Mouse (Mus musculus) midbrain, embryonic 11.5 days (tissue): ENCODE data around the gene Adam22. TPM values are rescaled to one million over a fixed set of nuclear protein-coding genes. Genes with fewer than 3 reads are reported as not detected.

ENCODE experiments used
- ATAC-seq: fragments of 200-750 bp; cut with Nextera tagmentation; 2 replicates; pipeline ENCODE4 v1.8.0; 2017; ENCODE audit warnings: moderate TSS enrichment, moderate library complexity; ENCODE audit not compliant: low FRiP score
- DNase-seq: peaks from one replicate; pipeline ENCODE4 v3.0.0; 2015; ENCODE audit warnings: low spot score; ENCODE audit errors: missing footprints
- H3K27ac ChIP-seq: fragments of 300-500 bp; sonication (generic); 2 replicates; pipeline ENCODE4 v1.5.1; 2014; ENCODE audit warnings: low read depth, low read length
- H3K27me3 ChIP-seq: fragments of 300-500 bp; sonication (generic); 2 replicates; pipeline ENCODE4 v1.6.1; 2014; ENCODE audit warnings: mild to moderate bottlenecking, low read length, moderate library complexity, mixed read lengths; ENCODE audit not compliant: control insufficient read depth, insufficient read depth
- H3K36me3 ChIP-seq: fragments of 300-500 bp; sonication (generic); 2 replicates; pipeline ENCODE4 v1.6.1; 2014; ENCODE audit warnings: mild to moderate bottlenecking, low read length, moderate library complexity, mixed read lengths; ENCODE audit not compliant: control insufficient read depth, insufficient read depth
- H3K4me1 ChIP-seq: fragments of 300-500 bp; sonication (generic); 2 replicates; pipeline ENCODE4 v1.6.1; 2014; ENCODE audit warnings: low read length; ENCODE audit not compliant: control insufficient read depth, insufficient read depth
- H3K4me2 ChIP-seq: fragments of 300-500 bp; sonication (generic); 2 replicates; pipeline ENCODE4 v1.6.1; 2014; ENCODE audit warnings: mild to moderate bottlenecking, moderate library complexity
- H3K4me3 ChIP-seq: fragments of 300-500 bp; sonication (generic); 2 replicates; pipeline ENCODE4 v1.5.1; 2014; ENCODE audit warnings: low read depth, low read length
- H3K9ac ChIP-seq: fragments of 300-500 bp; sonication (generic); 2 replicates; pipeline ENCODE4 v1.6.1; 2014; ENCODE audit warnings: low read length
- H3K9me3 ChIP-seq: fragments of 300-500 bp; sonication (generic); 2 replicates; pipeline ENCODE4 v1.6.1; 2016; ENCODE audit warnings: low read length; ENCODE audit not compliant: control insufficient read depth
- WGBS: fragments of 180-500 bp; shearing (Covaris S2); extraction: QIAGEN DNeasy Blood & Tissue Kit; methylation state at CpG from one replicate; pipeline ENCODE4 v1.1.7; 2014; 5-methylcytosine and 5-hydroxymethylcytosine counted together
- polyA plus RNA-seq: library from polyadenylated mRNA; unstranded; fragments of >200 nt; fragmentation: Nextera tagmentation; extraction: Ambion mirVana; gene quantifications from 2 replicates; pipeline ENCODE4 v1.2.1, GENCODE M21; 2014

Gene Adam22
- 14.8 and 15.7 TPM in 2 replicates for polyA plus RNA-seq

DNA sequence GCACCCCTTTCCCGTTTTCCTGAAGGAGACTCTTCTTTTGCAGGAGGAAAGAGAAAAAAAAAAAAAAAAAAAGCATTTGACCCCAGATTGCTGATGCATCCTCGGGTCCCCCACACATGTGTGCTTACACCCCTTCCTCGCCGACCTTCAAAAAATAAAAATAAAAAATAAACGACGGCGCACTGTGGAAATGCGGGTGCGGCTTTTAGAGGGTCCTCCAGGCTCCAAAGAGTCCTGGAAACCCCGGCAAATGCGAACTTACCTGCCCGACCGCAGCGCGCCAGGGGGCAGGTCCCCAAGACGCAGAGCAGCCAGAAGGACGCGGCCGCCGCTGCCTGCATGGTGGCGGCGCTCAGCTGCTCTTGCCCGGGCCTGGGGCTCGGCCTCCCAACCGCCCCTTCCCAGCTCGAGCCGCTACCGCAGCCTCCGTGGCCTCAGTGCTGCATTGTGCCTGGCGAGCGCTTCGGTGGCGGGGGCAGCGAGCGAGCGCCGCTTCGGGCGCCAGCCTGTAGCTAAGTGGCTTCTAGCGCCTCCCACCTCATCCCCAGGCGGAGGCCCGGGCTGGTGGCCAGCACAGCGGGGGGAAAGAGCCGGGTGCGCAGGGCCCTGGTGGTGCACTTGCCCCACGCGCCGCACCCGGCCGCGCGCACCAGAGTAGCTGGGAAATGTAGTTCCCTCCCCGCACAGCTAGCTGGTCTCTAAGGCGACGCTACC is at the start of gene Adam22:
Gene Adam22, minus strand, starts transcription at position 547 of the 714 bp plus-strand sequence.
- ATAC-seq: peak; percentile 97

DNA sequence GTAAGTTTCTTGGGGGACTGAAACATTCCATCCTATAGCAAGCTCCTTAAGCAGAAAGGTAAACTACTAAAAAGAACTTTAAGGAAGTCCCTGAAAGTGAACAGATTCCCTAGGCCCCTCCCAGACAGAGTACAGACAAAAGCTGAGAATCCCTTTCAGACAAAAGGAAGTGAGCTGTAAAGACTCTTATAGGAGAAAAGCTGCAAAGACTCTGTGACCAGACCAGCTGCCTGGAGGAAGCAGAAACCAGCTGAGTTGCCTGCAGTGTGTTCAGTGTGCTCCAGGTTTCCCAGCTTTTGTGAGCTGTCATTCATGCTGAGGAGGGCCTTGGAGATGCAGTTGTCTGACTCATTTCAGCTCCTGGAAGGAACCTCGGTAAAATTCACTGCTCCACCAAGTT is 49.5 kb upstream of the Adam22 start:
- WGBS: 31% methylated on average over 1 of the region's 1 CpGs
- Histone ChIP-seq H3K27me3 (no peaks in the 10 kb centered on the region), H3K4me1 (no peaks in the 10 kb centered on the region), H3K9ac (no peak overlapping the region), H3K9me3 (no peaks in the 10 kb centered on the region), H3K4me2 (no peak overlapping the region), H3K4me3 (no peak overlapping the region), H3K36me3 (peaks cover 3% of the 10 kb centered on the region; the same call in 1 of the 2 replicates), H3K27ac (no peak overlapping the region)
- DNase-seq (peak; percentile 81), ATAC-seq (no peak)

More for the DNA sequence above, at the start of gene Adam22:
- Histone ChIP-seq H3K4me3 (peak within 1 kb of the TSS; percentile 65), H3K9ac (peak within 1 kb of the TSS; percentile 73), H3K4me2 (peak within 1 kb of the TSS; percentile 86), H3K27me3 (no peaks in the 10 kb centered on the region), H3K4me1 (no peaks in the 10 kb centered on the region), H3K36me3 (no peaks in the 10 kb centered on the region), H3K9me3 (no peaks in the 10 kb centered on the region), H3K27ac (peak within 1 kb of the TSS; percentile 54)
- peak; percentile 96 for DNase-seq
- under 1% methylated on average over 55 of the region's 55 CpGs for WGBS

DNA sequence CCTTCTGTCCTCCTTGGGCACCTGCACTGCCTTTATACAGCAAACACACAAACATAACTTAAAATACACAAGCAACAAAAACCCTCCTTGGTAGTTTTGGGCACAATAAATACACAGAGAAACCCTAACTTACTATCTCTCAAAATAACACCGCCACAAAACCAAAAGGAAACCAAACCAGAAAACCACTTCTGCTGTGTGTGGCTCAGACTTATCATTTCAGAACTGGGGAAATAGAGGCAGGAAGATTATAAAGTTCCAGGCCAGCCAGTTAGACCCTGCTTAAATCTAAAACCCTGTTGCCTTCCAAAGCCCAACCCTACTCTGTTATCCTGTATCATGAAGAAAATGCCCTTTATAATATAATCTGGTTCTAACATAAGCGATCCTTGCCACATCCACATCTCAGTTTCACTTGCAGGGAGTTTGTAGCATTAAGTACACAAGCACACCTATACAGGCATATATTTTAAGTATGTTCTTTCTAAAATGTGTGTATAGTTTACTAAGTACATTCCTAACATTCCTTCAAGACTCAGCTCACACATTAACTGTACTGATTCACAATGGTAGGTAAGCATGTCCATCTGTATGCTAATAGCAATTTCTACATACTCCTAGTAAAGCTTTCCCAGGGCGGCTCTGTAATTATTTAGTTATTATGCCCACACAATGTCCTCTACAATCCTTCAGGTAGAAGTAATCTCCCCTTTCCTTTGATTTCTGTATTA is 48.9 kb upstream of the Adam22 start:
- Histone ChIP-seq H3K27me3 (no peaks in the 10 kb centered on the region), H3K36me3 (peaks cover 4% of the 10 kb centered on the region; the same call in 1 of the 2 replicates), H3K4me1 (no peaks in the 10 kb centered on the region), H3K4me3 (no peak overlapping the region), H3K4me2 (no peak overlapping the region), H3K9me3 (no peaks in the 10 kb centered on the region), H3K27ac (no peak overlapping the region), H3K9ac (no peak overlapping the region)
- ATAC-seq (no peak), DNase-seq (peak; percentile 62)
- 91% methylated on average over 3 of the region's 3 CpGs for WGBS

DNA sequence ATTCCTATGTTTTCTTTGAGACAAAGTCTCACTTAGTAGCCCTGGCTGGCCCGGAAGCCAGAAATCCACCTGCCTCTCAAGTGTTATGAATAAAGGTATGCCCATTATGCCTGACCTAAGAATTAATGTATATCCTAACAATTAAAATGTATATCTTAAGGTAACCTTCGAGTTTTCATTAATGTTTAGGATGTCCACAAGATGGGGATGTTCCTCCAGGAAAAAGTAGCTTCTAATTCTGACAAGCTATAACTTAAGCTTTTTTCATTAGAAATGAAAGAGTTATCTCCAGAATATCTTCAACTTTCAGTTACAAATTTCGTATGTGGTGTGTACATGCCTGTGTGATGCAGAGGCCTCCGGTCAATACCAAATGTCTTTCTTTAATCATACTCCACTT is 40.8 kb upstream of the Adam22 start:
- H3K9me3 ChIP-seq: no peaks in the 10 kb centered on the region
- no peak overlapping the region for H3K27ac ChIP-seq
- ATAC-seq (no peak), DNase-seq (no peak)
- H3K4me1 ChIP-seq: no peaks in the 10 kb centered on the region
- 94% methylated on average over 4 of the region's 4 CpGs for WGBS
- no peaks in the 10 kb centered on the region for H3K27me3 ChIP-seq
- no peak overlapping the region for H3K4me3 ChIP-seq
- no peak overlapping the region for H3K4me2 ChIP-seq
- H3K36me3 ChIP-seq: peaks cover 10% of the 10 kb centered on the region
- no peak overlapping the region for H3K9ac ChIP-seq

DNA sequence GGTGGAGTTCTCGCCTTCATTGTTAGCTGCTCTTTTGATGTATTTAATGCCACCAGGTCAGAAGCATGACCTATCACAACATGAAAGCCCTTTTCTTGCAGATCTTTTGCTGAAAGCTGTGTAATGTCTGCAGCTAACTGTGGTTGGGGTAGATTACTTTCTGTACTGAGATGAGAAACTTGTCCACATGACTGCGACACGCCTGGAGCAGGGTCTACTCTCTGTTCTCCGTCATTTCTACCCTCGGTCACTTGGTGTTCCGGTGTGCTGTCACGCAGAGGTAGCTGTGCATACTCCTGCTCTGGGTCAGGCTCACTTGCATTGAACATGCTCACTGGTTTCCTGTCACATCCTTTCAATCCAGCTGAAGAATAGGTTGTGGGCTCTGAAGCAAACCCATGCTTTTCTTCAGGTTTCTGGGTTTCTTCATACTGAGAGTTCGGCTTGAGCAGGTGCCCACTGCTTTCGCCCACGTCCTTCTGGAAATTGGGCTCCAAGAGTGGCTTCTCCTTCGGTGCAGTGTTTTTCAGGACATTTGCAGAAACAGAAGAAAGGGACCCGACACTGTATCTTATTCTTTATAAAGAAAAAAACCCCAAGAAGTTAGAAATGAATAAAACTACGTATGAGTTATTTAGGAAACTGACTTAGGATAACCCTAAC is 29.8 kb upstream of the Adam22 start:
- no peak overlapping the region for H3K9ac ChIP-seq
- H3K4me2 ChIP-seq: no peak overlapping the region
- no peak overlapping the region for H3K27ac ChIP-seq
- no peaks in the 10 kb centered on the region for H3K27me3 ChIP-seq
- H3K36me3 ChIP-seq: peaks cover 11% of the 10 kb centered on the region
- ATAC-seq (no peak), DNase-seq (no peak)
- H3K4me3 ChIP-seq: no peak overlapping the region
- 93% methylated on average over 13 of the region's 13 CpGs for WGBS
- H3K4me1 ChIP-seq: no peaks in the 10 kb centered on the region
- H3K9me3 ChIP-seq: no peaks in the 10 kb centered on the region

DNA sequence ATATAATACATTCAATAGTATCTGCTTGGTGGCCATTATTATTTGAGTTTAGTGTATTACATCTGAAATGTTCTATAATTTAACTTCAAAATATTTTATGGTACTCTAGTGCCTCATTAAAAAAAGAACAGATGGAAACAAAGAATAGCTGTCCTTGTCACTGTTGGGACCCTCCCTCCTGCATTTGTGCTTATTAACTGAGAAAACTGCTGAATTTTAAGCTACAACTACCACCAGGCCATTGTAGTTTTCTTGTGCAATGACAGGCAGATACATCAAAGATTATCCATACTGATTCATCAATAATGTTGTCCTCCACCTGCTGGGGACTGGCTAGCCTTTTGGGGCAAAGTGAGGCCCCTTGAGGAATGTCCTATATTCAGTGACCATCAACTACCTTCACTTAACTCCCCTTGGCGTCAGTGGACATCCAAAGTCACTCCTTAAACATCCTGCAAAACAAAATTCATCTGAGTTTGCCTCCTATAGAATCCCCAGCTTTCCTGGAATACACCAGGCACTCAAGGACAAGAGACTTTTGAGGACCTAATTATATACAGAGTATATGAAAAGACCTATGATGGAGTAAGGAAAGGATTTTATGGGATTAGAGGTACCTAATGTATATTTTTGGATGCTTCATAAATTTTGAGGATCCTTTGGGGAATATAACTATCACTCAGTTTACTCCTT is 26.1 kb upstream of the Adam22 start:
- WGBS: 84% methylated on average over 1 of the region's 1 CpGs
- H3K9me3 ChIP-seq: no peaks in the 10 kb centered on the region
- no peak overlapping the region for H3K4me3 ChIP-seq
- H3K27me3 ChIP-seq: no peaks in the 10 kb centered on the region
- no peaks in the 10 kb centered on the region for H3K4me1 ChIP-seq
- peak; percentile 74 for DNase-seq
- no peak overlapping the region for H3K4me2 ChIP-seq
- no peak for ATAC-seq
- H3K27ac ChIP-seq: no peak overlapping the region
- peaks cover 9% of the 10 kb centered on the region for H3K36me3 ChIP-seq
- no peak overlapping the region for H3K9ac ChIP-seq

DNA sequence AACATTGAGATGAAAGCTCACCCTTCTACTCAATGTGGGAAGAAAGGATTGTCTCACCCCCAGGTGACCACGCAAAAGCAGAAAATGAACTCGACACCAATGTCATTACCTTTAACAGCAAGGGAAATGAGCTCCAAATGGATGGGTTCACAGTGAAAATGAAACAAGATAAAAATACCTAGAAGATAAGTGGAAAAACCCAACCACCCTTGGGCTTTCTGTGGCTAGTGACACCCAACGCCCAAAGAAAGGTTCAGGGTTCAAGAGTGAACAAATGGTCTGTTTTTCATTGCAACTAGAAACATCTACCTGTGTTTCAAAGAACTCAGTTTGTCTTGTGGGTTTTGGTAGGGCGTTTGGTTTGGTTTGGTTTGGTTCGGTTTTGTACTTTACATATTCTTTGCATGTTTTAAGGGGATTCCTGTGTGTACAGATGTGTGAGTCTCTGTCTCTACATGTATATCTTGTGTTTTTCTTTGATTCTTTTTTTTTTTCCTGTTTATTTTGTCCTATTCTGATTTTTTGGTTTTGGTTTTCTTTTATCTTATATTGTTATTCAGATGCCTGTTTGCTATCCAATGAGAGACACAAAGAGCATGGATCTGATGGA is 6.4 kb upstream of the Adam22 start:
- H3K4me3 ChIP-seq: no peak overlapping the region
- H3K27me3 ChIP-seq: no peaks in the 10 kb centered on the region
- no peak overlapping the region for H3K4me2 ChIP-seq
- H3K9me3 ChIP-seq: no peaks in the 10 kb centered on the region
- DNase-seq: peak; percentile 56
- no peak overlapping the region for H3K9ac ChIP-seq
- no peak overlapping the region for H3K27ac ChIP-seq
- no peaks in the 10 kb centered on the region for H3K4me1 ChIP-seq
- WGBS: 92% methylated on average over 5 of the region's 5 CpGs
- no peaks in the 10 kb centered on the region for H3K36me3 ChIP-seq
- ATAC-seq: no peak

DNA sequence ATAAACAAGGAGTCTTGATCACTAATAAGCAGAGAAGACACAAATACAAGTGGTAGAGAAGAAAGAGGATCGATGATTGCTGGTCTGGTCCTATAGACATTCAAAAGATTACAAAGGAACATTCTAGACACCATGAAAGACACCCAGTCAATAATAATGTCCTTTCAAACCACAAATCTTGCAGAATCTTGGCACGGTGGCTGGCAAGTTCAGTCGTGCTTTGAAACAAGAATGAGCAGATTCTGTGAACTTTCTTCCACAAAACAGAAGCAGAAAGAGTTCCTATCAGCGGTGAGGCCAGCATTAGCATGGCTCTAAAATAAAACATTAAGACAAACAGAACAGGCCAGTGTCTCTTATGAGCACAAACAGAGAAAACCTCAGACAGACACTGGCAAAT is 5.5 kb upstream of the Adam22 start:
- Histone ChIP-seq H3K9me3 (no peaks in the 10 kb centered on the region), H3K4me1 (no peaks in the 10 kb centered on the region), H3K27ac (no peak overlapping the region), H3K4me3 (no peak overlapping the region), H3K36me3 (no peaks in the 10 kb centered on the region), H3K27me3 (no peaks in the 10 kb centered on the region), H3K9ac (no peak overlapping the region), H3K4me2 (no peak overlapping the region)
- peak; percentile 47 for DNase-seq
- WGBS: 84% methylated on average over 4 of the region's 4 CpGs
- no peak for ATAC-seq
